Mouse (Mus musculus): ENCODE measurements around the gene Comp.

The Comp gene

DNA sequence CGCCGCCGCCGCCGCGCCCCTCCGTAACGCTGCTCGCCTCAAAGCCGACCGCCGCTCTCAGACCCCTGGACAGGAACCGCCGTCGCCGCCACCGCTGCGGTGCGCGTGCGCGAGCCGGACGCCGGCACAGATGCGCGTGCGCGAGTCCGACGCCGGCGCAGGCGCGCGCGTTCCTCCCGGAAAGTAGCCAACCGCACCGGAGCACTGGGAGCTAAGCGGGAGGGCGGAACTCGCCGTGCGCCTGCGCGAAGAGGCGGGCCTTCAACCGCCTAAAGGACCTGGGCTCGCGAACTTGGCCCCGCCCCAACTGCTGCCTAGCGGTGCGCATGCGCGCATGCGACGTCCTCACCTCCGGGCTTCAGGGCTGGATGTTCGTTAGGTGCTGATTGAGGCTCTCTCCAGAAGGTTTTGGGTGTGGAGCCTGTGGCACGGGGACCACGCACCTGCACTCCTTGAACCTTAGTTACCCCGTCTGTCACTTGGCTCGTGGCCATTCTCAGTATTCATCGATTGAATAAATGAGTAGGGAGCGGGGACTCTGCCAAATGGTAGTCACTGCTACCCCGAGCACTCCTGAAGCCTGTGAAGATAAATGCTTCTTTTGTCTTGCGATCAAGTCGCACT, 20.1 kb upstream of the Comp start, which contains the start of gene Upf1:
Gene Upf1 (minus strand): TSS at position 85 of the 624 bp plus-strand sequence.
- DNase-seq, result peak; percentile 100

DNA sequence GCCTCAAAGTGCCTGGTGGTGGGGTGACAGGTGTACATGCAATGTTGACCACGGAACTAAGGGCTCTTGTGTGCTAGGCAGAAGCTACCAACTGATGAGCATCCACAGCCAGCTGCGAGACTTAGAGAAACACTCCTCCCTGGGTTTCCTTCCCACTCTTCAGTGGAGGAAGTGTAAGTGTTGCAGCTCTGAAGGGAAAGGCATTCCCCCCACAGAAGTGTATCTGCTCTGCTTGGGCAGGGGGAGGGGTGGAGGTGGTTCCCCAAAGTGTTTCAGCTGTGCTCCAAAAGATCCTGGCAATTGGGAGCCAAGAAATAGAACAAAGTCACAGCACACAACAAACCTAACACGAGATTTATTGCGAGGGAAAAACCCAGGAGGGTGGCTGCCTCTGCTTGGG, 19.4 kb upstream of the Comp start:
- DNase-seq, result peak; percentile 88

DNA sequence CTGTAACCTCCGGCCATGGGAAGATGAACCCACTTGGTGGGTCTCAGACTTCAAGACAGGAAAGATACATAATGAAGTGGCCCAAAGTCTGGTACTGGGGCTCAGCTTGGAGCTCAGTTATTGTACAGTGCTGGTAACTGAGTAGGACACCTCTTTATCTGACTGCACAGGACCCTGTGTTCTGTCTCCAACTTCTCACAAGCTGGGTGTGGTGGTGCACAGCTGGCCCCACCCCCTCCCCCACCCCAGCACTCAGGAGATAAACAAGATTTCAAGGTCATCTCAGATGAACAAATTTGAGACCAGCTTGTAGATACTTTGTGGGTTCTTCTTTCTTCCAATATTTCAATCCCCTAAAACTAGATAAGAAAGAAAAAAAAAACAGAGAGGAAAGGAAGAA, 17.2 kb upstream of the Comp start:
- no peak for DNase-seq

GRCm38 (mm10) chr8:70359411-70359810, 13.9 kb upstream of the Comp start:
- peak; percentile 93 for DNase-seq

- DNase-seq, result no peak
These were observed 12.6 kb upstream of the Comp start for GRCm38 (mm10) chr8:70360769-70361168.

- DNase-seq, result peak; percentile 90
These were observed 11.8 kb upstream of the Comp start for GRCm38 (mm10) chr8:70361484-70362032.

DNA sequence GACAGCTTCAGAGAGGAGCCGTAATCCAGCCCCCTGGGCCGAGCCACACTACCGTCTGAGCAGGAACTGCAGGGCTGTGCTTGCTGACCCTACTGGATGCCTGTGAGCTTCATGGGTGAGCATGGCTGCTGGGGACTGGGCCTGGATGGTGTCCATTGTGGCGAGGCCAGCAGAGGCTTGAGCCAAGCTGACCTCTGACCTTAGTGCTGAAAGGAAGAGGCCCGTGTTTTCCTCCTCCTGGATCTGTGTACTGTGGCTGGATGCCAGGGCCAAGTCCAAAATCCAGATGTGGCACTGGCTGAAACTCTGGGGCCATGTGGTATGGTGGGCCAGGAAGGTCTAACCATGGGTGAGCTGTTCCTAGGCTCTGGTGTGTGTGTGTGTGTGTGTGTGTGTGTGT, 9.3 kb upstream of the Comp start:
- peak; percentile 98 for DNase-seq

- no peak for DNase-seq
These were observed 6.8 kb upstream of the Comp start for GRCm38 (mm10) chr8:70366588-70366987.

DNA sequence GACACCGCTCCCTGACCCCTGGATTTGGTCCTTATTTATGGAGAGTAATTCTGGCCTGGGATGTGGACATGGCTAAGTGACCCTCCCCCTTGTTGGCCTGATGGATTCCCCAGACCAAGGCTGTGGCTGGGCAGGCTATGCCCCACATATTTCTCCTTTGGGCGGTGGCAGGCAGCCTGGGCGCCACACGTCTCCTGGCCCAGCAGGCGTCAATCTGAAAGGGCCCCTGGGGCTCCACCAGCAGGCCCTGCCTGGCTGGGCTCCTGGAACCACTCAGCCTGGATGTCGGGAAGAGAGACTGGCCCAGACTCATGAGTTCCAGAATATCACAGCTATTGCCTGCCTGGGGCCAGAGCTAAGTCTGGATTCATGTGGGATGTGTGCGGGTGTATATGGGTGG, 2.9 kb upstream of the Comp start:
- DNase-seq, result peak; percentile 92

DNA sequence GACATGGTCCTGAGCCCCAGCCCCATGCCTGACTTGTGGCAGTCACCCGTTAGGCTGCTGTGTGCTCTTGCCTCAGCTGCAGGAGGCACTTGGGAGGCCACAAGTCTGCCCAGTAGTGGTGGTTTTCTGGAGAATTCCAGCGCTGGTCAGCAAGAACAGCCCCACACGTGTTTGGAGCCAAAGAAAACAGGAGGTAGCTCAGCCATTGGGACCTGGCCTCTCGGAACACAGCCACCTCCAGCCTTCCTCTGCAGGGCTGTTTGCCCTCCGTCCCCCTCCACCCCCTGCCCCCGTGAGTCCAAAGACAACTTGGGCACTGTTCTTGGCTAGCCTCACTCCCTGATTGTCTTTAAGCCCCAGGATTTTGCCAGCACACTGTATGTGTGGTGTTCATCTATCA, 1.4 kb upstream of the Comp start:
- DNase-seq, result peak; percentile 95

DNA sequence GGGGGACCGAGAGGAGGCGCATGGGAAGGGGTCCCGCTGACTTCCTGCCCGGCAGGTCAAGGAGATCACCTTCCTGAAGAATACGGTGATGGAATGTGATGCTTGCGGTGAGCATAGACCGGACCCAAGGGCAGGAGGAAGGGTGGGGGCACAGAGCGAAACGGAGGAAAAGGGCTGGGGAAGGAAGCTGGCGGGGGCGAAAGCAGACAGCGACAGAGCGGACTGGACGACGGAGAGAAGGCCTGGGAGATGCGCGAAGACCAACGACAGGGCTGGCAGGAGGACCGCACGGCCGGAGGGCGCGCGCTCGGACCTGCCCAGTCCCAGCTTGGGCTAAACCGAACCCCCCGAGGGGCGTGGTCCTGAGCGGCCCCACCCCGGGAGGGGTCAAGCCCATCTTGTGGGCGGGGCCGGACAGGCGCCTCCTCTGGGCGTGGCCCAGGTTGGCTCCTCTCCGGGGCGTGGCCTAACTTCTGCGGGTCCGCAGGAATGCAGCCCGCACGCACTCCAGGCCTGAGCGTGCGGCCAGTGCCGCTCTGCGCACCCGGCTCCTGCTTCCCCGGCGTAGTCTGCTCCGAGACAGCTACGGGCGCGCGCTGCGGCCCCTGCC, 1.1 kb downstream of the Comp start:
- peak; percentile 97 for DNase-seq

GRCm38 (mm10) chr8:70375212-70375859, 2.0 kb downstream of the Comp start:
- DNase-seq, result no peak

DNA sequence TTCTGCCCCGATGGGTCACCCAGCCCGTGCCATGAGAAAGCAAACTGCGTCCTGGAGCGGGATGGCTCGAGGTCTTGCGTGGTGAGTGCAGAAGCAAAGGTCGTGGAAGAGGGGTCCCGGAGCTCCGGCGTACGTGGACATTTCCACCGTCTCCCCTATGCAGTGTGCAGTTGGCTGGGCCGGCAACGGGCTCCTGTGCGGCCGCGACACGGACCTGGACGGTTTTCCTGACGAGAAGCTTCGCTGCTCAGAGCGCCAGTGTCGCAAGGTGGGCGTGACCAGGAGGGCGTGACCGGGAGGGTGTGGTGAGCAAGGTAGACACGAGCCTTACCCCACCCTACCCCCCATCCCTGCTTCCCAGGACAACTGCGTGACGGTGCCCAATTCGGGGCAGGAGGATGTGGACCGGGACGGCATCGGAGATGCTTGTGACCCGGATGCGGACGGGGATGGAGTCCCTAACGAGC, 3.0 kb downstream of the Comp start:
- DNase-seq, result no peak

GRCm38 (mm10) chr8:70377049-70377448, 3.7 kb downstream of the Comp start:
- no peak for DNase-seq

DNA sequence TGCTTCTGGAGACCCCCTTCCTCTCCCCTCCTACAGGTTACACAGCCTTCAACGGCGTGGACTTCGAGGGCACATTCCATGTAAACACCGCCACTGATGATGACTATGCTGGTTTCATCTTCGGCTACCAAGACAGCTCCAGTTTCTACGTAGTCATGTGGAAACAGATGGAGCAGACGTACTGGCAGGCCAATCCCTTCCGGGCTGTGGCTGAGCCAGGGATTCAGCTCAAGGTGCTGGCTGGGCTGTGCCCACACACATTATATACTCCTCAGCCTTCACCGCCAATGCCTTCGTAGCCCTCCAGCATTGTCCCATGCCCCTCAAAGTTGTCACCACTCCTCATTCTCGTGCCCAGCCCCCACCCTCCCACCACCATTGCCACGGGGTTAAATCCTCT, 6.7 kb downstream of the Comp start:
- no peak for DNase-seq

DNA sequence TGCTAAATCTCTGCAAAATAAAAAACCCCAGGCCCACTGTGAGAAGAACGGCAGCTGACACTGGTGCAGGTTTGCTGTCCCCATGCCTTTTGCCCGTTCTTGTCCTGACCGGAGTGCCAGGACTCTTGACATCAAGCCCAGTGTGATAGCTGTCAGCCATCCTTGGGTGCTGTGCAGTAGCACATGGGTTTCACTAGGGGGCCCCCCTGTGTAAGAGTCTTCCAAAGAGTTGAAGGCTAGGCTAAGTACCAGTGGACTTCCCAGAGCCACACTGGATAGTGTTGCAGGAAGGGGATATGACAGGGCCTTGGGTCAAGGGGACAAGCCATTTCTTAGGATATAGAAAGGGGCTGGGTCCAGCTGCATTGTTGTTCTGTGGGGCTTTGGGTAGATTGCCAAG, 9.9 kb downstream of the Comp start:
- DNase-seq, result peak; percentile 96

DNA sequence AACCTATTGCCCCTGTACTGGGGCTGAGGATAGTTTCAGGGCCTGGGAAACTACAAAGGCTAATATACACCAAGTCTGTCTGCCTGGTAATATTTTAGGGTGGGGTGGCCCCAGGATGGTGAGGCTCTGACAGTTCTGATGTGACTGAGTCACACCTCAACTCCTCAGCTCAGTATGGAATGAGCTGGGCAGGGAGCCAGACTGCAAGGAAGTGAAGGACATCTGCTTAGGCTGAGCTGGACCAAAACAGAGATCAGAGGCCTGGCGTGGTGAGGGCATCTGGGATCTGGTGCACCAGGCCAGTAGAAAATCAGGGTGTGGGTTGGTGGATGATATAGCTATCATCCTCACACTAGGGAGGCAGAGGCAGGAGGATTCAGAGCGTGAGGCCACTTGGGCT, 16.3 kb downstream of the Comp start:
- no peak for DNase-seq

GRCm38 (mm10) chr8:70393087-70393486, 19.7 kb downstream of the Comp start:
- DNase-seq, result no peak

- no peak for DNase-seq
These were observed 21.1 kb downstream of the Comp start for GRCm38 (mm10) chr8:70394269-70394998.

- DNase-seq, result peak; percentile 98
These were observed 22.3 kb downstream of the Comp start for GRCm38 (mm10) chr8:70395649-70396048.

DNA sequence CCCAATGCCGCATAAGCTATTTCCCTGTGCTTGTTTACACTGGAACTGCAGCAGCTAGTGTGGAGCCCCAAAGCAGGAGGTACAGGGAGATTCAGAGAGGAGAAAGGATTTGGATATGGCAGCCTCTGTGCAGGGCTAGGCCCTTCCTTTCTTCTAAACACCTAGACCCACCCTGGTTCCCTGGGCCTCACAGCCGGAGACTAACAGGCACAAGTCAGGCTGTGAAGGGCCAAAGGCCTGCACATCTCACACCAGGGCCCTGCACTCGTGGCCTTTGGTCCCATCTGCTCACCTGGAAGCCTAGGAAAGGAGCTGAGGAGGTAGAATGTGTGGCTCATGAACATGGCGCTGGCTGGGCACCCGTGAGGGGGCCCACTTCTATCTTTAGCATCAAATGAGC, 22.8 kb downstream of the Comp start:
- no peak for DNase-seq

DNA sequence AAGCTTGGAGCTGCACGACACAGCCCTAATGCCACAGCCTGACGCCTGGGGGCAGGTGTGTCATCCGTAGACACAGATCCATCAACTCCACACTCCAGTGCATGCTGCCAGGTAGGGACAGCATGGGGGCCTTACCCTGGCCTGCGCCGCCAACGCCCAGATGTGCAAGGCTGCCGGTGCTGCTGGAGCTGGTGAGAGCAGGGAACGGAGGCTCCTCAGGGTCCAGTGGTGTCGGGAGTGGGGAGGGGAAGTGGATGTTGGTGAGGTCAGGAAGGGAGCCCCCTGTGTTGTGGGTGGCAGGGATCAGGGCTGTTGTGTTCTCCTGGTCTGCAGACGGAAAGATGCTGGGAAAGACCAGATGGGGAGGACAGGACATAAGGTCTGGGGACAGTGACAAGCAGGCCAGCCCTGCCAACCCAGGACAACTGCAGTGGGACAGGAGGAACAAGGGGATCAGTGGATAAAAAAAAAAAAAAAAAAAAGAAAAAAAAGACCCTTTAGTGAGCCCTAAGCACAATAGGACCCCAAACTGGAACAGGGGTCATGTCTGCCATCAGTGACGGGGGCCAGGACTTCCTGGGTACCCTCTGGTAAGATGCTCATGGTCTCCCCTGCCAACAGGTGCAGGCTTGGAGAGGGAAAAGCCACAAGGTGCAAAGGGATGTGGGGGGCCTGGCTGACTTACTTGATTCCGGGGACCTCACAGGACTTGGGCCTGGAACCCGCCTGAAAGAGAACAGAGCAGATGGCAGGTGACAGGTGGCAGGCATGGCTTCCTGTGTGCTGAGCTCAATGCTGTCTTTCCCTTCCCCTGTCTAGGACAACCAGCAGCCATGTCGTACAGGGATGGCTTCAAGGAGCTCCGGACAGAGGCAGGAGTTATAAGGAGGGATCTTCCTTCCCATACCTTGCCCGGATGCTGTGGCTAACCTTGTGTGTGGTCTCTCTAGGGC, 24.5 kb downstream of the Comp start:
- no peak for DNase-seq
